Mouse (Mus musculus) G1E (cell line): ENCODE measurements at regions not wholly inside any gene's neighbourhood (a gene's known extent, or its start where the extent isn't known, plus 50 kb on each side); places are given as distances from the start of the nearest gene placed in this dataset.

Experiments
- ATAC-seq: 2 replicates; pipeline ENCODE4 v1.8.0; 2016; ENCODE audit warnings: mild to moderate bottlenecking; ENCODE audit not compliant: insufficient number of reproducible peaks, poor library complexity, low FRiP score, severe bottlenecking; ENCODE audit errors: extremely low read depth
- DNase-seq: peaks from one replicate; pipeline ENCODE4 v3.0.0; 2012; ENCODE audit warnings: low spot score
- H3K27me3 ChIP-seq: 2 replicates; pipeline ENCODE4 v1.6.1; 2012; ENCODE audit warnings: mild to moderate bottlenecking, low read length, inconsistent platforms; ENCODE audit not compliant: insufficient read depth
- H3K36me3 ChIP-seq: replicated peaks from 2 replicates; pipeline ENCODE3; 2012; ENCODE audit warnings: mild to moderate bottlenecking, inconsistent platforms
- H3K4me1 ChIP-seq: 2 replicates; pipeline ENCODE4 v1.6.1; 2012; ENCODE audit warnings: low read depth, low read length, inconsistent platforms, mixed read lengths; ENCODE audit not compliant: insufficient read depth
- H3K4me3 ChIP-seq: 2 replicates; pipeline ENCODE4 v1.5.1; 2012; ENCODE audit warnings: low read depth, mild to moderate bottlenecking, inconsistent platforms, low read length, moderate library complexity, mixed read lengths
- H3K9me3 ChIP-seq: replicated peaks from 2 replicates; pipeline ENCODE4 v1.6.1; 2012; ENCODE audit warnings: inconsistent platforms
- CTCF ChIP-seq: IDR thresholded peaks from 2 replicates; pipeline ENCODE4 v1.5.1; 2012; ENCODE audit warnings: low read depth, low read length, inconsistent platforms, mixed read lengths
- GATA1 ChIP-seq: IDR thresholded peaks from 2 replicates; pipeline ENCODE4 v1.6.1; 2012; ENCODE audit warnings: borderline replicate concordance, low read length, inconsistent platforms, mixed read lengths
- GATA2 ChIP-seq: IDR thresholded peaks from 2 replicates; pipeline ENCODE4 v1.6.1; 2012; ENCODE audit warnings: low read depth, low read length, inconsistent platforms, borderline replicate concordance
- POLR2AphosphoS5 ChIP-seq: IDR thresholded peaks from 2 replicates; pipeline ENCODE4 v1.6.1; 2012; ENCODE audit warnings: low read depth, low read length, inconsistent platforms; ENCODE audit not compliant: insufficient replicate concordance
- TAL1 ChIP-seq: conservative IDR thresholded peaks from 2 replicates; pipeline ENCODE4 v1.6.1; 2012; ENCODE audit warnings: low read depth, low read length, inconsistent platforms, mixed read lengths

DNA sequence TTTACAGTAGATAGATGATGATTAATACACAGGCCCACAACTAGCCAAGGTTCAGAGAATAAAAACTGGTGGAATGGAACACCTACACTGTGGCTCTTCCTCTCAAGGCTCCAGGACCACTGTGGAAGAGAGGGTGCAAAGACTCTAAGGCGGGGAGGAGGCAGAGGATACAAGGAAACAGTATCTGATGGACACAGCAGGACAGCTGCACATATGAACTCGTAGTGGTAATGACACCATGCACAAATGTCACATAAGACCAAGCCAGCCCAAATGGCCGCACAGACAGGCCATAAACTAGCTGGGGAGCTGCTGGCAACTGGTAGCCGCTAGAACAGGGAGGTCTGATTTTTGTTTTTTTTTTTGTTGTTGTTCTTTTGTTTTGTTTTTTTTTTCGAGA is 197.0 kb upstream of the Serp2 start:
- DNase-seq (no peak), ATAC-seq (no peak)
- TF ChIP-seq TAL1 (no peak), GATA2 (no peak), POLR2AphosphoS5 (no peak), GATA1 (no peak), CTCF (no peak)
- Histone ChIP-seq H3K27me3 (no peaks in the 10 kb centered on the region), H3K4me3 (no peak overlapping the region), H3K9me3 (peaks cover 19% of the 10 kb centered on the region), H3K4me1 (no peaks in the 10 kb centered on the region), H3K36me3 (no peaks in the 10 kb centered on the region)

DNA sequence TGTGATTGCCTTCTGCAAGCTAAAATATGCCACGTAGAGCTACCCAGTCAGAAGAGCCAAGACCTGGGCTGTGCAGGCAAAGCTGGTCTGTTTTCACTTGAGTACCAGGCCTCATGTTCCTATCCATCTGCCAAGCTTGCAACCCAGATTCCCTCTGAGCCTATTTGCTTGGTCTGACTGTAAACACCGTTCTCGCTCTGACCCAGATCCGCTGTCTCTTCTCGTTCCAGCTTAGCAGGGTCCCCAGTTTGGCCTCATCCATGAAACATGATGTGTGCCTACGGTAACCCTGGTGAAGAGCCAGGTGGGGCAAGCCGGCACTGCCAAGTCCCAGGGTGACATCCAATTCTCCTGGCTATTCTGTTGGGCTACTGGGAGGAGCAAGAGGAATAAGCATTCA is 192.5 kb upstream of the Serp2 start:
- H3K27me3 ChIP-seq = no peaks in the 10 kb centered on the region
- H3K4me1 ChIP-seq = no peaks in the 10 kb centered on the region
- peaks cover 36% of the 10 kb centered on the region for H3K9me3 ChIP-seq
- no peak for DNase-seq
- no peak for ATAC-seq
- no peaks in the 10 kb centered on the region for H3K36me3 ChIP-seq
- no peak overlapping the region for H3K4me3 ChIP-seq
- TF ChIP-seq GATA1 (no peak), TAL1 (no peak), CTCF (no peak), POLR2AphosphoS5 (no peak), GATA2 (no peak)

DNA sequence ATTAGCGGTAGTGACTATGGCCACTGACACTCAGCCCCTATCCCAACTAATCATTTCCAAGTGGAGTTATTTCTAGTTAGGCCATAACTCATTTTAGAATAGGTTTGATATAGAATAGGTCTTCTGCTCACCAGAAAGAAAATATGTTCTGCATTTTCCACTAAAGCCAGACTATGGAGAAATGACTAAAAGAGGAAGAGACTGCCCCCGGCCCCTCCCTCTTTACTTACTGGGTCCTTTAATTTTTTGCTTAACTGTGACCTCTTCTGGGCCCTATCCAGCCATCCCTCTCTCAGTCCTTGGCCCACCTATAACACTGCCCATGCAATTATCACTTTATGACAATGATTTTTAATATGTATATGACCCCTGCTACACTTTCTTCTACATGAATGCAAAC is 192.0 kb upstream of the Serp2 start:
- no peak for ATAC-seq
- TF ChIP-seq GATA1 = no peak
- no peak for TF ChIP-seq POLR2AphosphoS5
- no peak for TF ChIP-seq TAL1
- TF ChIP-seq CTCF = no peak
- TF ChIP-seq GATA2 = no peak
- H3K27me3 ChIP-seq = no peaks in the 10 kb centered on the region
- H3K36me3 ChIP-seq = no peaks in the 10 kb centered on the region
- H3K4me3 ChIP-seq = no peak overlapping the region
- no peak for DNase-seq
- H3K9me3 ChIP-seq = peaks cover 37% of the 10 kb centered on the region
- no peaks in the 10 kb centered on the region for H3K4me1 ChIP-seq

DNA sequence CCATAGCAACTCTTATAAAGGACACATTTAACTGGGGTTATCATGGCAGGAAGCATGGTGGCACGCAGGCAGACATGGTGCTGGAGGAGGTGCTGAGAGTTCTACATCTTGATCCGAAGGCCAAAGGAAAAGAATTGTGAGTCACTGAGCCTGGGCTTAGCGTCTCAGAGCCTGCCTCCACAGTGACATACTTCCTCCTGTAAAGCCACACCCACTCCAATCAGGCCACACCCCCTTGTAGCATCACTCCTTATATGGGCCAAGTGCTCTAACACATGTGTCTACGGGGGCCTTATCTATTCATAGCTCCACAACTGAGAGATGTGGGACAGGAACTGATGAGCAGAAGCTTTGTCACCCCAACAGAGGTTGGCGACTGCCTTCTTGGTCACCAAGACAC is 191.1 kb upstream of the Serp2 start:
- ATAC-seq (no peak), DNase-seq (no peak)
- Histone ChIP-seq H3K27me3 (no peaks in the 10 kb centered on the region), H3K4me1 (no peaks in the 10 kb centered on the region), H3K4me3 (no peak overlapping the region), H3K36me3 (no peaks in the 10 kb centered on the region), H3K9me3 (peaks cover 40% of the 10 kb centered on the region)
- TF ChIP-seq CTCF (no peak), GATA2 (no peak), TAL1 (no peak), POLR2AphosphoS5 (no peak), GATA1 (no peak)

DNA sequence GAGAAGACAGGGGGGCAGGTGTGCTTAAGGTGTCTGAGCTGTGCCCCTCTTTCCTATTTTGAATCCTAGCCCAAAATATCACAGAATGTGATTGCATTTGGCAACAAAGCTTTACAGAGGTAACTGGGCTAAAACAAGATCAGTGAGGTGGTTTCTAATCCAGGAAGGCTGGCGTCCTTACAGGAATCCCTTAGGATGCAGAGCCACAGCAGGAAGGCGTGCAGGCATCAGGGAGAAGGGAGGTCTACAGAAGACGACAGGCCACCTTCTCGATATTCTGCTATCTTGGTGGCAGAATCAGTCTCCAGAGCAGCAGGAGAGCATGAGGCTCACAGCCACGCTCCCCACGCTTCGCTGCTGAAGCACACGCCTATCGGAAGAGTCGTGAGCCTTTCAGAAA is 189.6 kb upstream of the Serp2 start:
- Histone ChIP-seq H3K4me3 (no peak overlapping the region), H3K36me3 (no peaks in the 10 kb centered on the region), H3K4me1 (no peaks in the 10 kb centered on the region), H3K27me3 (no peaks in the 10 kb centered on the region), H3K9me3 (peaks cover 40% of the 10 kb centered on the region)
- DNase-seq = no peak
- ATAC-seq = no peak
- no peak for TF ChIP-seq CTCF

DNA sequence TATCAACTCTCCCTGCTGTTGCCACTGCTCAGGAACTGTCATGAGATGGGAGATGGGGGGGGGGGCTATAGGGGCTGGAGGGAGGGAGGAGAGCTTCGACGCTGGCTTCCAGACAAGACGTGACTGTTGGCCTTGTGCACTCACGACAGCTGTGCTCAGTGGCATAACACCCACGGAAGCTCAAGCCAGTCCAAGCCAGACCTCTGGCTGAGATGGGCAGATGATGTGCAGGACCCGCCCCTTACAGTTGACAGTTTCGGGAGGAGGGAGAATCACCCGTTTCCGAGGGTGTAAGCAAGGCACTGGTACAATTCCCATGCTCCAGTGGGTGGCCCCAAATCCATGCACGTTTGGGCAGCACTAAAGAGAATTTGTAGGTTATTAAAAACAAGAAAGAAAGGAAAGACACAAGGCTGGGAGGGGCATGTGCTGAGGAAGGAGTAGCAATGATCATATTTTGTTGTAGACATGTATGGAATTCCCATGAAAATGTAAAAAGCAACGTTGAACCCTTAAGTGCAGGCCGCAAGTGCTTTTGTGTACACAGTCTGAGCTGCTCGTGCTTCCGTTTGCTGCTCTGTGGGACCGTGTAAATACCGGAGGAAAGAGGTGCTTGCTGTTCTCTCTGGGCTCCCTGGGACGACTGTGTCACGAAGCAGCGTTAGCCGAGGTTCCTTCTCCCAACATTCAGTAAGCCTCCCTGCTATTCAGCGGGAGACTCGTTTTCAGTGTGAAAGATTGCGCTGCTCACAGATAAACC is 188.2 kb upstream of the Serp2 start:
- no peaks in the 10 kb centered on the region for H3K36me3 ChIP-seq
- no peaks in the 10 kb centered on the region for H3K27me3 ChIP-seq
- no peak for DNase-seq
- no peak for ATAC-seq
- no peaks in the 10 kb centered on the region for H3K4me1 ChIP-seq
- no peak overlapping the region for H3K4me3 ChIP-seq
- H3K9me3 ChIP-seq = peaks cover 38% of the 10 kb centered on the region
- TF ChIP-seq TAL1 (no peak), GATA2 (no peak), CTCF (no peak), POLR2AphosphoS5 (no peak), GATA1 (no peak)

DNA sequence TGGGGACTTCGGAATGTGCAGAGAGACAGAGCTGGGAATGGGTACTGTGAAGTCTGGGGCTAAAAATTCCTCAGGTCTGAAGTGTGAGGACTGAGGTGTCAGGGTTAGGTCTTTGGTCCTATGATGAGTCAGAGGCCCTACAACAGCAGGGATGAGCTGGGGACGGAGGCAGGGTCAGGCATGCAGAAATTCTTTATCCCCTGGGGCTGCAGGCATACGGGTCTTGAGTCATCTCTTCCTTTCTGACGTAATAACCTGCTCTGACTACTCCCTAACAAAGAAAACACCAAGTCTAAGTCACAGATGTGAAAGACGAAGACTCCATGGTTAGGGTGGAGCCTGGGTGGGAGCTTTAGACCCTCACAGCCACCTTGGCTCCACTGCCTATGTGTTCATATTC is 185.6 kb upstream of the Serp2 start:
- TF ChIP-seq GATA2 (no peak), POLR2AphosphoS5 (no peak), CTCF (no peak), TAL1 (no peak), GATA1 (no peak)
- Histone ChIP-seq H3K4me3 (no peak overlapping the region), H3K4me1 (no peaks in the 10 kb centered on the region), H3K36me3 (no peaks in the 10 kb centered on the region), H3K27me3 (no peaks in the 10 kb centered on the region), H3K9me3 (peaks cover 35% of the 10 kb centered on the region)
- DNase-seq (no peak), ATAC-seq (no peak)
